Mouse (Mus musculus): ENCODE data around the gene Gria1.

GRCm38 (mm10) chr11:57005341-57005740 lies 5.8 kb upstream of the Gria1 start:
- TF ChIP-seq CTCF (IDR thresholded peaks at IDR 0.05; ENCODE audit: low read depth) (no peak), EP300 (IDR thresholded peaks at IDR 0.05; ENCODE audit: low read depth) (no peak)

Data from heart, postnatal 0 days (tissue).